Mouse (Mus musculus) erythroblast, embryonic 14.5 days (primary cell): ENCODE measurements around the gene Taf10.

Experiments
- GATA1 ChIP-seq: IDR thresholded peaks from 2 replicates; pipeline ENCODE4 v1.6.1; 2012; ENCODE audit warnings: low read length, inconsistent platforms, mixed read lengths
- TAL1 ChIP-seq: IDR thresholded peaks from 3 replicates; pipeline ENCODE4 v1.6.1; 2012; ENCODE audit warnings: low read length, inconsistent platforms, mixed read lengths

DNA sequence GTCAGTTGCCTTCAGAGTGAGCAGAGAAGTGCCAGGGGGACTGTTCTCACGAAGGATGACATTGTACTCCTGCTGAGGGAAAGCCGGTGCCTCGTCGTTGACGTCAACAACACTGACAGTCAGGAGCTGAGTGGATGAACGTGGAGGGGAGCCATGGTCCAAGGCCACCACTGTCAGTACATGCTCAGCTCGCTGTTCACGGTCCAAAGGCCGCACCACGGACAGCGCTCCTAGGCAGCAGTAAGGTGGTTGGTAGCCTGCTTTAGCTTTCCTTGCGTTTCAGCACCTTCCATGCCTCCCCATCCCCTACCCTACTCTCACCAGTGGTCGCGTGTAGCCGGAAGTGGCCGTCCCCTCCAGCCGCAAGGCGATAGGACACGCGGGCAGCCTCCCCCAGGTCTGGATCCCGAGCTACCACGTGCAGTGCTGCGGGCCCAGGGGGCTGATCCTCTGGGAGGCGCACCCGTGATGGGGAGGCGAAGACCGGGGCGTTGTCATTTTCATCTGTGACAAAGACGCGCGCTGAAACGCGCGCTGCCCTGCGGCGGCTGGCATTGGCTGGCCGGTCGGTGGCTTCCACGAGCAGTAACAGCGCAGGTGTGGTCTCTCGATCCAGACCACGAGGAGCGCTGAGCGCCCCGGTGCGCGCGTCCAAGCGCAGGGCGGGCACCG is 17.8 kb upstream of the Taf10 start:
- no peak for TF ChIP-seq GATA1
- no peak for TF ChIP-seq TAL1
